Mouse (Mus musculus) c-Kit-positive CD71-negative TER-119-negative erythroid progenitor cells, embryonic 14.5 days (primary cell): ENCODE data around the gene Gal3st3.

Source experiments
- DNase-seq: peaks from one replicate; pipeline ENCODE4 v3.0.0-alpha.2; 2013; ENCODE audit warnings: low read depth

Gal3st3 gene

DNA sequence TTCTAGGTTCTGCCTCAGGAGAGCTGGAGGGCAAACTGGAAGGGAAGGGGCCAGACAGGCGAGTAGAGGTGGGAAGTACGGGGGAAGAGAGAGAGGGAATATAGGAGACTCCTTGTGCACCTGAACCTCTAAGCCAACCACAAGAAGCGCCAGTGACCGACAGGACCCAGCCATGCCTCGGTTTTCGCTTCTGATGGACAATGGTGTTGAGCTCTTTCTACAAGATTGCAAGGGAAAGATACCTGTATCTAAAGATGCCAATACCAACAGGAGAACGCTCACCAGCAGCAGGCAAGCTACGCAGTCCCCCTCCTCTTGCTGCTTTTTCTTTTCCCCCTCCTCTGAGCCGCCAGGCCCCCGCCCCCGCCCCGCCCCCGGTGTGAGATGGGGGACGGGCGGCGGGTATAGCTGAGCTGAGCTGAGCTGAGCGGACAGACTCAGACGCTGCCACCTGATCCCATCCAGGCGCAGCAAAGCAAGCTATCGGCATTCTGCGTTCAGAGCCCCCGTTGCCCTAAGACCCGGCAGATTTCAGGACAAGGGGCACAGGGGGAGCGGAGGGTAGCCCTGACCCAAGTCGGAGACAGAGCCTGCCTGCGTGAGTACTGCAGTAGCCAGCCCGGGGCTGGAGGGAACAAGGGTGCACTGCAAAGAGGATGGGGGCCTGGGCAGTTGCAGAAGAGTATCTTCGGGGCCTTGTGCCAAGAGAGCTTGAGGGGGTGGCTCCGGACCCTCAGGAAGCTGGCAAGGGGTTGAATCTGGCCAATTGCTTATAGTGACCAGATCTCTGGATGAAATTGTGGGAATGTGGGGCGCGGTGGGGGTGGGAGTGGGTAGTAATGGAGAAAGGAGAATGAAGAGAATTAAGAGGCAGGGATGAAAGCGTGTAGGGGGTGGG is at the start of gene Gal3st3:
Gene Gal3st3, plus strand, starts transcription at position 429 of the 898 bp plus-strand sequence.
- DNase-seq, result no peak

DNA sequence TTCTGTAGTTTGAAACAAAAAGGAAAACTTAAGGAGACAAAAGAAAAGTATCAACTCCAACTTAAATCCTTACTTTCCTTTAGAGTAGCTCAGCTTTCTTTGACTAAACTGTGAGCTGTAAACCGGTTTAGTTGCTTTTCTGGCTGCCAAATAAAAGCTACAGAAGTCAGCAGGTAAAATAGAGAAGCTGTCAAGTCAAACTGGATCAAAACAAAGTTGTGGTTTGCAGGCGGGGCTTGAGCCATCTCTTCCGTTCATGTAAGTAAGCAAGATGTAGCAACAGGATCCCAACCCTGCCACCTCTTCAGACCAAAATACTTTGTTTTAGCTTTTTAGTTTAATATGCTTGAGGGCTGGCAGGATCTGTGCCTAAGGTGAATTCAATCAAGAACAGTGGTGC is 41.0 kb upstream of the Gal3st3 start:
- DNase-seq, result no peak

DNA sequence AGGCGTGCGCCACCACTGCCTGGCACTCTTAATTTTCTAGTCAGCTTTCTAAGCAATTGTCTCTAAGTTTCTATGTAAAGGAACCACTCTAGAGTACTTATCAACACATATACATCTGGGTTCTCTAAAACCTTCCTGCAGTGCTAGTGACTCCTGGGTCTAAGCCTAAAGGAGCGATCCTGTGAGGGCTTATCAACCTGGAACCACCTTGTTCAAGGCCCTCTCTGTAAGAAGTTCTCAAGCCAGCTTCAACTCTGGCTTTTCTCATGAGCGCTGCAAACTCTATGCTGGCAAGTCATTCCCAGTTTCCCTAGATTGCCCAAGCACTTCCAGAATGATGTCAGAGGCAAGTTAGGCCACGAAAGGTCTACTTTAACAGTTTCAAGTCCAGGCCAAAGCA is 31.1 kb upstream of the Gal3st3 start:
- no peak for DNase-seq

DNA sequence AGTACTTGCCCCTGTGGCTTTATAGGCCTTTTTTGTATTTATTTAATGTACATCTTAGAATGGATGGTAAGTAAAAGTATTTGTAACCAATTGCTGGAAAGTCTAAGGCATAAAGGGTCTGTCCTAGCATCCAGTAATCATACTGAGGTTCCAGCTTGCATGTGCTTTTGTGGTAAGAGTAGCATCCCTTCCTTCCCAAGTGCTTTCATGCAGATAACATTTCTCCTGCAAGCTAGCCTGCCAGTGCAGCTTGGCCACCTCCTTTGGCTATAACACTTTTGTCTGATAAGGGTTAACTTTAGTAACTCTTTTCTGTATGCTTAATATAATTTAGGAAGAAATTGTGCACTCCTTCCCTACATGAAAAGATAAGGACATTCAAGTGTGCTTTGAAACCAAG is 30.1 kb upstream of the Gal3st3 start:
- no peak for DNase-seq

DNA sequence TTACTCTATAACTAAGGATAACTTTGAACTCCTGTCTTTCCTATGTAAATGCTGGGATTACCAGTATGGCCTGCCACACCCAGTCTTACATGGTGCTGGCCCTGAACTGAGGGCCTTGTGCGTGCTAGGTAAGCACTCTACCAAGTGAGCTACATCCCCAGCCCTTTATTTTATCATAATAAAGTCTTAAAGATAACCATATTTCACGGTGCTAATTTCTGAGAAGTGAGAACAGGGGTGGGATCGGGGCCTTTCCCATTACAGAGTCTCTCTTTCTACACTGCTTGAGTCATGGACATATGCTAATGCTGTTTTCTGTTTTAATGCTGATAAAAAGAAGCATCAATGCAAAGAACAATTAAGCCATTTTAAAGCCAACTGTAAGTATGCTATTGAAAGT is 29.3 kb upstream of the Gal3st3 start:
- no peak for DNase-seq

DNA sequence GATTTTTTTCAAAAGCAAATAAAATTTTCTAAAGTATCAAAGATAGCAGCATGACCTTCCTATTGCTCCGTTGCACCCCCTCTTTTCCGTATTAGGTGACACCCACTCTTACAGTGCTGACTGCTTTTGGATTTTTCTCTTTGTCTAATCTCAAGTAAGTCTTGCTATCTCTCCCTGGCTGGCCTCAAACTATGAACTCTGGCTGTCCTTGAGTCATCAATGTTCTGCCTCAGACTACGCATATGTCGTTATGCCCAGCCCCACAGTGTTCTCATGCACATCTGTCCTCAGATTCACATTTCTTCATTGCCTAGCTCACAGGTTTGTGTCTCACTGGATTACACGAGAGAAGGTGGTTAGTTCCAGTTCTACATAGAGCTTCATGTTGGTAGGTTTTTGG is 28.7 kb upstream of the Gal3st3 start:
- DNase-seq, result no peak

DNA sequence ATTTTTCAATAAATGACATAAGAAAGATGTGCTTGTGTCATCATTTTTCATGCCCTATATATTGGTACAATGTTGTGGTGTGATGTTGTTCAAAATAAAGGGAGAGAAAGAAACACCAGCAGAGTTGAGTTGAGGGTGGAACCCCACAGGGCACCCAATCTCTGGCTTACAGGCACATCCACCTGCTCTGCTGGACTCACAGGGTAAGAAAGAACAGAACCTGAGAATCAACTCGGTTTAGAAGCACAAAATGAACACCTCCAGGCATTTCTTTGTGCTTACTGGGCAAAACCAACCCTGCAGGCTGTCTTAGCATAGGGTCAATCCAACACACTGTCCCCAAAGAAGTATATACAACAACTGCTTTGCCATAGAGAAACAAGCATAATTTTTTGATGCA is 26.7 kb upstream of the Gal3st3 start:
- DNase-seq, result no peak

DNA sequence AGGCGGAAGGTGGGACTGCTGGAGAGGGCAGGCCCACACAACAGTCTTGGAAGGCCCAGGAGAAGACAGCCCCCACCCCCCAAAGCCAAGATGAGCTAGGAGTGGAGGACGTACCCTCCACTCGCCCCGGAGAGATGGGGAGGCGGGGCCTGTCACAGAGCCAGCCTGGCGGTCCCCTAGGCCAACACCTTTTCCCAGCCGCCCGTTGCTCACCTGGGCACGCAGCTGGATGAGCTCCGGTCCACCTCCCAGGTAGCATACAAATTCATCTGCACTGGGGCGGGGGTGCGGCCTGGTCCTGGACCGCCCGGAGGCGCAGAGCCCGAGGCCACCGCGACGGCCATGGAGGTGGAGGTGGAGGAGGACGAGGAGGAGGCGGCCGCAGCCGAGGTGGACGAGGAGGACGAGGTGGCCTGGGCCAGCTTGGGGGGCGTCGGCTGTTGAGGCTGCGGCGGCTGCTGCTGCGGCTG is 25.8 kb upstream of the Gal3st3 start:
- no peak for DNase-seq

DNA sequence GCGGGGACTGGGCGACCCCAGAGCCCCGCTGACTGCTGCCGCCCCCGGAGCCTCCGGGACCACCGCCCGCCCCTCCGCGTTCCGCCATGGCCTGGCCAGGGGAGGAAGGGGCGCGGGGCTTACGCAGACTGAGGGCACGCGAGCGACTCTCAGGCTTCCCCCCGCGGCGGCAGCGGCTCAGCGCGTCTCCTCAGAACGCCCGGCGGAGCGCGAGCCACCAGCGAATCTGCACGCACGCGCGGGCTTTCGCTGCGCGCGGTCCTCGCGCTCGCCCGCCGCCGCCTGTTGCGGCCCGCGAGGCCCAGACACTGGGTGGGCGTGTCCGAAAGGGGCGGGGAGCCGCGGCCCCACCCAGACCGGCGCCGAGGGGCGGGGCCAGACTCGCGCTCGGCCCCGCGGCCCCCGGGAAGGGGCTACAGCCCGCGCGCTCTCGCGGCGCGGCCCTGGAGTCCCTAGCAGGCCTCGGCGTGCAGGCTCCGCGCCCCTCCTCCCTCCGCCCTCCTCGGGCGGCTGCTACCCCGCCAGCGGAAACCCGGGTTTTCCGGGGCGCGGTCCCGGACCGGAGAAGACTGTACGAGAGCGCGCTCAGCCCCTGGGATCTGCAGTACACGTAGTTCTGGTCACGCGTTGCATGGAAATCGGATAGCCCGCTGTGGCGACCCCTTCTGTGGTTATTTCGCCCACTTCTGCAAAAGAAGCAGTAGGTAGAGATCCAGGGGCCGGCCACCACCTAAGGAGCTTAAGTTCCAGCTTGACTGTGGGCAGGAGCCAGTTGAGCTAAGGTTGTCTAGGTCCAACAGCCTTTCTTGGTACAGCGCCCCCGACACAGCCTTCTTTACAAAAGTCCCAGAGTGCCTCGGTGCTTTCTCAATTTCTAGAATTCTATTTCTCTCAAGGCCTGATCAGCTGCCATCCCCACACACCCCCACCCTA is 25.1 kb upstream of the Gal3st3 start, which contains the start of gene Pacs1:
Gene Pacs1, minus strand, starts transcription at position 319 of the 933 bp plus-strand sequence.
- DNase-seq, result peak; percentile 74

DNA sequence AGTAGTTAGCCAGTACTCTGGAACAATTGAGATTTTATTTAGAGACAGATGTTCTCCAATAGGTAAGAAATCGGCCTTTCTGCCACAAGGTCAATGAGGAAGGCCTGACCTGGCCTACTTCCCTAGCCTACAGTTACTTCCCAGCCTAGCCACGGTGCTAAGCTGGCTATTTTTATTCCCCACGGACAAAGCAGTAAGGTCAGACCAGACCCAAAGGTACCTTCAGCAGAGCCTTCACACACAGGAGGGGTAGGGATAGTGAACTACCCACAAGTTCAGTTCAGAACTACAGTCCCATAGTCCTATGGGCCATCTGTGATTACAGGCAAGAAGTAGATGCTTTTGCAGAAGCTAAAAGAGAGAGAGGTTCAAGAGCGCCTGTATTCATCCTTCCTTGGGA is 24.2 kb upstream of the Gal3st3 start:
- DNase-seq, result no peak

DNA sequence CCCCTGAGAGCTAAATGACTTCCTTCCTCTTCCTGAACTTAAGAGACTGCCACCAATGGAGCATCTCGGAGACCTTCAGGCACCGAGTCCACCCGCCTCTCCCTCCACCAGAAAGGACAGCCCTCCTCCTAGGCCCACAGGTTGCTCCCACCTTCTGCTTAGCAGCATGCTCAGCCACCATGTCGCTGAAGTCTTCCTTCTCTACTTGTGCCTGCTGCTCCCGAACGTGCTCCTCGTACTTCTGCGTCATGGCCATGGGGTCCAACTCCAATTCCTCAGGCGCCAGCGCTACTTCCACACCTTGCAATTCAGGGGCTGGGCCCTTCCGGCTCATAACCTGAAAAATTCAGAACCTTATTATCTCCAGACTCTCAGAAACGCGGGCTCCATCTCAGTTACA is 23.5 kb upstream of the Gal3st3 start:
- no peak for DNase-seq

DNA sequence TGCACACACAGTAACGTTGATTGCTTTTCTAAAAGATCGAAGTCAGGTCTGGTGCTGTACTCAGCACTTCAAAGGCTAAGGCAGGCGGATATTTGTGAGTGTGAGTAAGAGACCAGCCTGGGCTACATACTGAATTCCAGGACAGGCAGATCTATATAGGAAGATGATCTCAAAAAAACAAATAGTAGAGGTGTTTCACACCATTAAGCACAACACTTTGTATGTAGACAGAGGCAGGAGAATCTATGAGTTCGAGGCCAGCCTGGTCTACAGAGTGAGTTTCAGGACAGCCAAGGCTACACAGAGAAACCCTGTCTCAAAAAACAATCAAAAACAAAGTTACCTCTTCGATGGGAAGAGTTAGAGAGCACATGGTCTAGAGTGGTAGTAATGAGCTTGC is 22.4 kb upstream of the Gal3st3 start:
- no peak for DNase-seq

DNA sequence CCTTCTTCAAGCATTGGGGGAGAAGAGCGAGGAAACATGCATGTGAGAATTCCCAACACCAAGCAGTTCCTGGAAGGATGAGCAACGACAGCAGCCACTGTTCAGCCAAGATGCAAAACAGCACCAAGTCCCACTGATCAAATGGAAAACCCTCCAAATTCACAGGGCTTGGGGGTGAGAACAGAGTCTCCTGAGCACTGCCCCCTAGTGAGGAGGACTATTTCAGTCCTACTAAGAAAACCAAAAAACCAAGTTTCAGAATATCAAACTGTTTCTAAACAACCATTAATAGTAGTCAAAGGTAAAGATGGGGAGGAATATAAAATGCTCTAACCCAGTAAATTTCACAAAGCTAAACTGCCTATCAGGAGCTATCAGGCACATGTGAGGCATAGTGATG is 21.6 kb upstream of the Gal3st3 start:
- no peak for DNase-seq

DNA sequence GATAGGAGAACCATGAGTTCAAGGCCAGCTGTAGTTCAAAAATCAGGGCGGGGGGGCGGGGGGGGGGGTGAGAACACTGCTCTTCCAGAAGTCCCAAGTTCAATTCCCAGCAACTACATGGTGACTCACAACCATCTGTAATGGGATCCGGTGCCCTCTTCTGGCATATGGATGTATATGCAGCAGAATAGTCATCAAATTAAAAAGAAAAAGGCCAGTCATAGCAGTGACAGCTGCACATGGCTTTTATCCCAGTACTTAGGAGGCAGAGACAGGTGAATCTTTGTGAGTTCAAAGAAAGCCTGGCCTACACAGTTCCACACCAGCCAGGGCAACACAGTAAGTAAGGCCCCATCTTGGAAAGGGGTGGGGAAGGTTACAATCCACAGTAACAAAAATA is 21.0 kb upstream of the Gal3st3 start:
- DNase-seq, result no peak

DNA sequence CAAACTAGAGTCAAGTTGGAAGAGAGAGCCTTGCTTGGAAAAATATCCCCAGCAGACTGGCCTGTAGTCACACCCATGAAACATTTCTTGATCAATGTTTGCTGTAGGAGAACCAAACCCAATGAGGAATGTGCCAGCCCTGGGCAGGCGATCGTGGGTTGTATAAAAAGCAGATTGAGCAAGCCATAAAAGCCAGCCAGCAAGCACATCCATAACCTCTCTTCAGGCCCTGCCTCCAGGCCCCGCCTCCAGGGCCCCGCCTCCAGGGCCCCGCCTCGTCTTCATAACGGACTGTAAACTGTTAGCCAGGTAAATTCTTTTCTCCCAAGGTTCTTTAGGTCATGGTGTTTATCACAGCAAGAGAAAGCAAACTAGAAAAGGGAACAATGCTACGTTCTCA is 19.8 kb upstream of the Gal3st3 start:
- DNase-seq, result no peak

DNA sequence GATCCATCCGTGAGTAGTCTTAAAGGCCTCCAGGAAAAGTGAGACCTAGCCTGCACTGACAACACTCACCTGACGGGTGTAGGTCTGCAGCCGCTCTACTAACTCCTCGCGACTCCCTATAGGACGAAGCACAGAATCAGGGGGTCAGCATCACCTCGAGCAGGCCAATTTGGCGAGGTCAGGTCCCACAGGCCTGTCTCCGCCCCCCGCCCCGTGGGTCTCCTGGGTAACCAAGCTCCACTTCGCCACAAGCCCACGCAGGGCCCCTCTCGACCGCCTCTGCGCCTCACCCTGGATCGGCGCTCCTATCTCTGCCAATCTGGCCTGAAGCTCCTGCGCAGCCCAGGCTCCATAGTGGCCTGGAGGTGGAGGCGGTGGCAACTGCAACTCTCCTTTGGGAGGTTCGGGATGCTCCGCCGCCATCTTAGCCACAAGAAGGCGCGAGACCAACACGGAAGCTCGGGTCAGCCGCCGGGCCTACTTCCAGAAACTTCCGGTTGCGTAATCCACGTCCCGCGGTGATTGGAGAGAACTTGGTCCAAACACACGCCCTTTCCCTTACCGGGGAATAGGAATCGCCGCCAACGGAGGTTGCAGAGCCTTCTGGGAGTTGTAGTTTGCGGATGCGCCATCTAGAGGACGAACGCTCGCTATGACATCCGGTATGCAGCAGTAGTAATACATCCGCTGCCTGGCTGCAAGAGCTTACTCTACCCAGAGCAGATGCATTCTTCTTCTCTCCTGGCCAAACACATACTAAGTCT is 3.0 kb upstream of the Gal3st3 start, which contains the start of gene Sf3b2:
Gene Sf3b2, minus strand, starts transcription at position 484 of the 764 bp plus-strand sequence.
- DNase-seq, result peak; percentile 100

DNA sequence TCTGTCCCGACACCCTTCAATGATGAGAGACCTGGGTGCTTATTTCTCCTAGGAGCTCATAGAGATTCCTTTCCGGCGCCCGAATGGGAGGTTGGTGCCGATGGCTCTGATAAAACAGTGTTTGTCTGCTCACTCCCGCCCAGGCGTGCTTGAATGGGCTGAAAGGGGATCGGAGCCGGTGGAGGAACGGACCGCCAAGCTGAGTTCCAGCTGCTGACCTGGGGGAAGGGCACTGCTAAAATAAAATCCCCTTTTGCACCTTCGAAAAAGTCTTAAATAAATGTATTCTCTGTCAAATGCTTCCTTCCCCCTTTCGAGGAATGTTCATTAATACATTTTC is 2.4 kb upstream of the Gal3st3 start:
- no peak for DNase-seq

DNA sequence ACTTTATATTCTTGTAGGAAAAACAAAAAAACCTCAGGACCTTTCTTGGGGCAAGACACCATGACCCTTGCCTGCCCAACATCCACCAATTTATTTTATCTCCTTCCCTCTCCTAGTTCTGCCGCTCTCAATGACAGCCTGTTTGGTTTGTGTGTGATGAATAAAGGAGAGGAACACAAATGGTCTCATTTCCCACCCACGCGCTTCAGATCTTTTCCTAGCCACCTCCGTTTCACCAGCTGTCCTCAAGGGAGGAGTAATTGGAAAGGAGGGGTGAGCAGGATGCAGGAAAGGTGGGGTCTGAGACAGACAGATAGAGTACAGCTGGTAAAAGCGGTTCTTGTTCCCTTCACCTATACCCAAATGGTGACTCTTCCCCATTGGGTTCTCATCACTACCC is 1.5 kb upstream of the Gal3st3 start:
- DNase-seq, result no peak

DNA sequence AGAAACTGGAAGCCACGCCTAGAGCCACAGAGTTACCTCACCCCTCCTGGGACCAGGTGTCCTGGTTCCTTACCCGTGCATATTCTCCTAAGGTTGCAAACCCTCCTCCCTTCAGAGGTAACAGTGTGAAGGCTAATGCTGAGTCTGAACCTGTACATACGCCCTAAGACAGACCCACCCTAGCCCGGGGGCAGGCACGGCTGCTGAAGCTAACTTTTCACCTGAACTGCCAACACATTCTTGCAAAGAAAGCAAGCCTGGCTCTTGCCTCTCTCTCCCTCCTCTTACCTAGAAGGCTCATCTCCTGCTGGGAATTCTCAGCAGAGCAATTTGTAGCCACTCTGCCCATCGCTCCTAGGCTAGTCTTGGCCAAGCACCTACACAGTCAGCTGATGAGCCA is 2.5 kb downstream of the Gal3st3 start:
- no peak for DNase-seq

DNA sequence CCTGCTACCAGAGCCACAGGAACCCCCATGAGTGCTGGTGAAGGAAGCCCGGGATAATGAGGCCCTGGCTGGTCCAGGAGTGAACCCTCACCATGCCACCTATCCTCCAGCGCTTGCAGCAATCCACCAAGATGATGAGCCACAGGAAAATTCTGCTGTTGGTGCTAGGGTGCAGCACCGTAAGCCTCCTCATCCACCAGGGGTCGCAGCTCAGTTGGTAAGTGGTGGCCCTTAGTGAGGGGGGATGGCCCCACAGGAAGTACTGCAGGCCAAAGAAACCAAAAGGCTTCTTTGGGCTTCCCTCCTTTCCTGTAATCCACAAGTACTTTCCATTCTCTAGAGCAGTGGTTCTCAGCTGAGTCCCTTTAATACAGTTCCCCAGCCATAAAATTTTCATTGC is 4.3 kb downstream of the Gal3st3 start:
- DNase-seq, result peak; percentile 66

DNA sequence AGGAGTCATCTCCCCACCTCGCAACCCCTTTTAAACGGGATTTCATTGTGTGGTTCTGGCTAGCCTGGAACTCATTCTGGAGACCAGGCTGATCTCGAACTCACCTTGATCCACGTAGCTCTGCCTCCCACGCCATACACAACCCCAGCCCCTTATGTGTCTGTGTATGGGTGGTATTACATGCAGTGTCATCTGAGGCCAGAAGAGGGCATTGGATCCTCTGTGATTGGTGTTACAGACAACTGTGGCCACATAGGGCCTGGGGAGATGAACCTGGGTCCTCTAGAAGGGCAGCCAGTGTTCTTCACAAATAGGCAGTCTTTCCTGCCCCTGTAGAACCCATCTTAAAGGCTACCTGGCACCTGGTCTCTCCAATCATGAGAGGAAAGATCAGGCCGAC is 8.1 kb downstream of the Gal3st3 start:
- DNase-seq, result no peak
